Mouse (Mus musculus) G1E (cell line): Measurements from ENCODE around the gene Atp6v1e1.

Source experiments
- CTCF ChIP-seq: IDR thresholded peaks from 2 replicates; pipeline ENCODE4 v1.5.1; 2012; ENCODE audit warnings: low read depth, low read length, inconsistent platforms, mixed read lengths
- GATA2 ChIP-seq: IDR thresholded peaks from 2 replicates; pipeline ENCODE4 v1.6.1; 2012; ENCODE audit warnings: low read depth, low read length, inconsistent platforms, borderline replicate concordance
- POLR2AphosphoS5 ChIP-seq: IDR thresholded peaks from 2 replicates; pipeline ENCODE4 v1.6.1; 2012; ENCODE audit warnings: low read depth, low read length, inconsistent platforms; ENCODE audit not compliant: insufficient replicate concordance

- TF ChIP-seq POLR2AphosphoS5 (no peak), CTCF (no peak), GATA2 (no peak)
Observed at GRCm38 (mm10) chr6:120792947-120793346, 29.6 kb downstream of the Atp6v1e1 start.
